Mouse (Mus musculus): Measurements from ENCODE around the gene Rpl22l1. TPM values are rescaled to one million over a fixed set of nuclear protein-coding genes. Genes with fewer than 3 reads are reported as not detected.
A peak's percentile ranks its signal among the peaks of the same experiment; 100 is the strongest.
"Not testable (repeated sequence)": the region's sequence is repeated elsewhere in the genome, so short reads cannot be mapped to it uniquely, and the experiment has no call there.

The Rpl22l1 gene
- total RNA-seq, 1 experiment from 2014 or later, result 170 TPM

DNA sequence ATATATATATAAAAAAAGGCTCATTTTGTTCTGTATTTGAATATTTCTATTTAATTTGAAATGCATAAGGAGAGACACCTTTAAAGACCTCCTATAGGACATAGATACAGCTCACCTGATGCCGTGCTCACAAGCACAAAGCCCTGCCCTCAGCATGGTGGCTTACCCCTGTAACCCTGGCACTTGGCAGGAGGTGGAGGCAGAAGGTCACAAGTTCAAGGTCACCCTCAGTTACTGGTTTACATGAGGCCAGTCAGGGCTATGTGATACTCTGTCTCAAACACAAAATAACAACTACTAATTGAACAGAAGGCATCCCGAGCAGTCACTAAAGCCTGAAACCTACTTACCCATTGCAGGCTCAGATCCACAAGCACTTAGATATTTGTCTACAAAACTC is 24.2 kb downstream of the Rpl22l1 start:
- ATAC-seq (replicated peaks; ENCODE audit: low read depth, poor library complexity, severe bottlenecking), result no peak

DNA sequence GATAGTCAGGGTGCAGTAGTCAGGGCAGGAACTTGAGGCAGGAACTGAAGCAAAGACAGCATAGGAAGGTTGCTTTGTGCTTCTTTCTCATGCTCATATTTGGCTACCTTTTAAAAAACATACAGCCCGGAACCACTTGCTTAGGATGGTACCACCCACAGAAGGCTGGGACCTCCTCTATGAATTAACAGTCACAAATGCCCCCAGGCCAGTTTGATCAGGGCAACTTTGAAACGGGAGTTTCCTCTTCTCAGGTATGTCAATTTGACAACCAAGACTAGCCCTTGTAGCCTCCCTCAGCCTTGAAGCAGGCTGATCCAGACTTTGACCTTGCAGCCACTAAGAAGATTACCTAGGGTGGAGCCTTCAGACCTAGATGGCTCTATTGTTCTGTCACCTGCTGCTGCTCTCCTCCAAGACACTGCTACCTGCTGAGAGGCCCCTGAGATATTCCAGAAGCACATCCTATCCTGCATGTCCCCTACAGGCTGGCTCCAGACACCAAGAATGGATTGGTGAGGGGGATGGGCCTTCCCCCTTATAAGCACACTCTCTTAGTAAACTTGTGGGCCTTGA is 31.6 kb downstream of the Rpl22l1 start:
- no peak for ATAC-seq (replicated peaks; ENCODE audit: low read depth, poor library complexity, severe bottlenecking)

DNA sequence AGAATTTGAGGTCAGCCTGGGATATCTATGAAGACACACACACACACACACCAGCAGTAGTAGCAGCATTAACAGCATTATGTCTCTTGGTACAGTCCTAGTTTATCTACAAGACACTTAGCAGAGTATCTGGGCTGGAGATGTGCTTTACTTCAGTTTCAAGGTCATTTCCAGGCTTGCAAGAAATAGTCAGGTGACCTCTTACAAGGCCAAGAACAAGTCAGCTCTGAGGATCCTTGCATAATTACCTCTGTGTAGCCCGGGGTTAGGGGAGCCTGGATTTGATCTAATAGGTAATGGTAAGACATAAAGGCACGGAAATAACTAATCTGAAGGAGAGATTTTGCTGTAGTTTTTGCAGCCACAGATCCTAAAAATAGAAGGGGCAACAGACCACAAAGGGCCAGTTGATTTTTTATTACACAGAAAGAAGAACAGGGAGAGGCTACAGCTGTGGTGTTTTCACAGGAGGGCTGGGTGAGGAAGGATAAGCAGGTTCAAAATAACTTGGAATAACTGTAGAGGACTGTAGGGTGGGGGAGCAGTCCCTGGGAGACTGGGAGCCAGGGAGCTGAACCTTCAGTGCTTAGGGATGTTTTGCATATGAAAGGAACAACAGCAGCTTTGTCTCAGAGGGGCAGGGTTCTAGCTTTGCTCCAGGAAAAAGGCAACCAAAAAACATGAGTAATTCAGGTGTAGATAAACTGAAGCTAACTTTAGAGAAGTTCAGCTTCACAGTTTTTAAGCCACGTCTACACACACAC is 36.8 kb downstream of the Rpl22l1 start:
- 0 out of 2 replicates have a peak, but pooled peaks have one; percentile 29 for ATAC-seq (replicated peaks; ENCODE audit: low read depth, poor library complexity, severe bottlenecking)

DNA sequence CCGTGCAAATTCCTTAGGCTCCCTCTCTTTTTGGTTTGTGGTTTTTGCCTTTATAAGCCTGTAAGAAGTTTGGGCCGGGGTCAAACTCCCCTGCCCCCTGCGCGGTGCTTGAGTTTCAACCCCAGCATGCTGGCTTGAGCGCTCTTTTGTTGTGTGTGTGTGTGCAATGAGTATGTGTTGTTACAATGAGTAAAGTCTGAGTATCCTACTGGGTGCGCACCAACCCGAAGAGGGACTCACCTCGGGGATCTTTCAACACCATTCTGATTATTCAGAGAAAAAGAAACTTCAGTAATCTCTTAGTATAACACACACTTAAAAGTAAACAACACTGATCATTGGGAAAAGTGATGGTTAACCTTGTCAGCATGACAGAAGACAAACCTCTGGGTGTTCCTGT is 38.0 kb downstream of the Rpl22l1 start:
- ATAC-seq (replicated peaks; ENCODE audit: low read depth, poor library complexity, severe bottlenecking), result no peak

DNA sequence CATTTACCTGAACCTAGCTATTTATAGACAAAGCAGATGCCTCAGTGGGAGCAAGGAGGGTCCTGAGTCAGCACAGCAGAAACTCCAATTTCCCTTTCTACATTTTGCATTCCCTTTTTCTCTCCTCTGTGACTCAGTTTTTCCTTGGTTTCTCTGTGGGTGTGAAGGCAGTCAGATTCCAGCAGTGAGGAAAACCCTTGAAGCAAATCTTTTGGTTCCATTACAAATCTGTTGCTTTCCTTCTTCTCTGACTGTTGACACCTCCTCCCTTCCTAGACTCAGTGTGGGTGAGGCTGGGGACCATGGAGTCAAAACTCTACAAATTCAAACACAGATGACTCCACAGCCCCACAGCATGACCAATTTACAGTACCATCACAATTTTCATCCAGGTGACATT is 41.9 kb downstream of the Rpl22l1 start:
- ATAC-seq (replicated peaks; ENCODE audit: low read depth, poor library complexity, severe bottlenecking), result no peak

DNA sequence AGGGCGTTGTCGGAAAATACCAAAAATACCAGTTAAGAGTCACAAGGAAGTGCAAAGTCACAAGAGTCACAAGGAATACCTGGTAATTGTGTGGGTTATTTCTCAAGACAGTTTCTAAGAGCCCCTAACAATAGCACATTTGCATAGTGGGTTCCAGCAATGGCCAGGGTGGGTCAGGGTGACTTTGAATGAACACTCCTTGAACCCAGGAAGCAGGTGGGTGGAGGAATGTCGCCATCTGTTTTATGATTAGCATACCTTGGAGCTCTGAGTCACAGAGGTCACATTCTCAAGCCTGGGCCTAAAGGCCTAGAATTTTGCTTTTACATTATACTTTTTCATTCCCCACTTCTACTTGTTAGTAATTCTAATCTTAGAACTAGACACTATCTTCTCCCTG is 46.9 kb downstream of the Rpl22l1 start:
- not testable (repeated sequence) for ATAC-seq (replicated peaks; ENCODE audit: low read depth, poor library complexity, severe bottlenecking)

Other genes starting within 250 kb of the Rpl22l1 start
- gene Slc2a2, start 107.5 kb upstream of the Rpl22l1 start, total RNA-seq (2017), result not detected in 2 replicates
- 4.2 and 6.0 TPM in 2 replicates for gene Eif5a2, start 24.2 kb upstream of the Rpl22l1 start, total RNA-seq (2017)
- not detected in 2 replicates for gene Gm1527, start 87.2 kb downstream of the Rpl22l1 start, total RNA-seq (2017)